Mouse (Mus musculus) midbrain, embryonic 11.5 days (tissue): ENCODE measurements at regions not wholly inside any gene's neighbourhood (a gene's known extent, or its start where the extent isn't known, plus 50 kb on each side); places are given as distances from the start of the nearest gene placed in this dataset.

ENCODE experiments used
- ATAC-seq: fragments of 200-750 bp; cut with Nextera tagmentation; 2 replicates; pipeline ENCODE4 v1.8.0; 2017; ENCODE audit warnings: moderate TSS enrichment, moderate library complexity; ENCODE audit not compliant: low FRiP score
- DNase-seq: peaks from one replicate; pipeline ENCODE4 v3.0.0; 2015; ENCODE audit warnings: low spot score; ENCODE audit errors: missing footprints
- H3K27ac ChIP-seq: fragments of 300-500 bp; sonication (generic); 2 replicates; pipeline ENCODE4 v1.5.1; 2014; ENCODE audit warnings: low read depth, low read length
- H3K27me3 ChIP-seq: fragments of 300-500 bp; sonication (generic); 2 replicates; pipeline ENCODE4 v1.6.1; 2014; ENCODE audit warnings: mild to moderate bottlenecking, low read length, moderate library complexity, mixed read lengths; ENCODE audit not compliant: control insufficient read depth, insufficient read depth
- H3K36me3 ChIP-seq: fragments of 300-500 bp; sonication (generic); 2 replicates; pipeline ENCODE4 v1.6.1; 2014; ENCODE audit warnings: mild to moderate bottlenecking, low read length, moderate library complexity, mixed read lengths; ENCODE audit not compliant: control insufficient read depth, insufficient read depth
- H3K4me1 ChIP-seq: fragments of 300-500 bp; sonication (generic); 2 replicates; pipeline ENCODE4 v1.6.1; 2014; ENCODE audit warnings: low read length; ENCODE audit not compliant: control insufficient read depth, insufficient read depth
- H3K4me2 ChIP-seq: fragments of 300-500 bp; sonication (generic); 2 replicates; pipeline ENCODE4 v1.6.1; 2014; ENCODE audit warnings: mild to moderate bottlenecking, moderate library complexity
- H3K4me3 ChIP-seq: fragments of 300-500 bp; sonication (generic); 2 replicates; pipeline ENCODE4 v1.5.1; 2014; ENCODE audit warnings: low read depth, low read length
- H3K9ac ChIP-seq: fragments of 300-500 bp; sonication (generic); 2 replicates; pipeline ENCODE4 v1.6.1; 2014; ENCODE audit warnings: low read length
- H3K9me3 ChIP-seq: fragments of 300-500 bp; sonication (generic); 2 replicates; pipeline ENCODE4 v1.6.1; 2016; ENCODE audit warnings: low read length; ENCODE audit not compliant: control insufficient read depth
- WGBS: fragments of 180-500 bp; shearing (Covaris S2); extraction: QIAGEN DNeasy Blood & Tissue Kit; methylation state at CpG from one replicate; pipeline ENCODE4 v1.1.7; 2014; 5-methylcytosine and 5-hydroxymethylcytosine counted together

DNA sequence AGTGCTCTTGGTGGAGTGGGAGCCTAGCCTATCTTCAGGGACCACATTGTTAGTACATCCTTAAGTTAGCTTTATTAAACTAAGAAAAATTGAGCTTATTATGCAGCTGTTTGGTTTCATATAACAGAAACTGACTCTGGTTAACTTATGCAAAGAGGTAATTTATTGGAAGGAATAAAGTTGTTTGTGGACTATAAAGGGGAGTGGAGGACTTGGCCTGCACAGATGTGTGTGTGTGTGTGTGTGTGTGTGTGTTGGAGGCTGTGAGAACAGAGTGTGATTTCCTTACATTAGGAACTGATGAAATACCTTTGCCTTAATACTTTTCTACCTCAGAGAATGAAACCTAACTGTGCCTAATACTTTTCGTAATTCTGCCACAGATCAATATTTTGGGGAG, 1400.7 kb downstream of the Slc22a22 start:
- no peak overlapping the region for H3K9ac ChIP-seq
- no peak overlapping the region for H3K27ac ChIP-seq
- DNase-seq (no peak), ATAC-seq (no peak)
- no peaks in the 10 kb centered on the region for H3K27me3 ChIP-seq
- H3K4me3 ChIP-seq: no peak overlapping the region
- no peak overlapping the region for H3K4me2 ChIP-seq
- no peaks in the 10 kb centered on the region for H3K4me1 ChIP-seq
- no peaks in the 10 kb centered on the region for H3K36me3 ChIP-seq
- WGBS: 81% methylated on average over 1 of the region's 1 CpGs
- H3K9me3 ChIP-seq: no peaks in the 10 kb centered on the region

GRCm38 (mm10) chr15:56069511-56069910, 1407.9 kb downstream of the Slc22a22 start:
- Histone ChIP-seq H3K4me2 (no peak overlapping the region), H3K36me3 (no peaks in the 10 kb centered on the region), H3K9ac (no peak overlapping the region), H3K4me3 (no peak overlapping the region), H3K27me3 (no peaks in the 10 kb centered on the region), H3K27ac (no peak overlapping the region), H3K4me1 (no peaks in the 10 kb centered on the region), H3K9me3 (no peaks in the 10 kb centered on the region)
- DNase-seq: no peak
- ATAC-seq: no peak
- 80% methylated on average over 2 of the region's 2 CpGs for WGBS

DNA sequence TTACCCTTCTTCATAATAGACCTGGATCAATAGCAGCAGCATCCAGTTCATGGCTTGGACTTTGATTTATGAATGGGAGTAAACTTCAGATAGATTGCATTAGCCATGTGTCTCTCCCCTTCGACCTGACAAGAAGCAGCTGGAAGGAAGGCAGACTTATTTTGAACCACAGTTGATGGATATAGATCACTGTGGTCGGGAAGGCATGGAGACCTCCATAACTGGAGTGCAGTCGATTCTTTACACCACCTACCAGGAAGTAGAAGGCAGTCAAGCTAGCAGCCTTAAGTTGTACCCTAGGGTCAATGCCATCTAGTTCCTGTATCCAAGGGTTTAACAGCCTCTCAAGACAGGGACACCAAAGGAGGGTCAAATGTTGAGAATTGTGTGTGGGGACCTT, 1410.2 kb downstream of the Slc22a22 start:
- Histone ChIP-seq H3K4me1 (no peaks in the 10 kb centered on the region), H3K27me3 (no peaks in the 10 kb centered on the region), H3K27ac (no peak overlapping the region), H3K36me3 (no peaks in the 10 kb centered on the region), H3K4me3 (no peak overlapping the region), H3K9ac (no peak overlapping the region), H3K4me2 (no peak overlapping the region), H3K9me3 (no peaks in the 10 kb centered on the region)
- ATAC-seq (no peak), DNase-seq (no peak)
- 79% methylated on average over 3 of the region's 3 CpGs for WGBS

- H3K4me1 ChIP-seq: no peaks in the 10 kb centered on the region
- no peaks in the 10 kb centered on the region for H3K27me3 ChIP-seq
- H3K36me3 ChIP-seq: no peaks in the 10 kb centered on the region
- peak; percentile 82 for DNase-seq
- no peak overlapping the region for H3K27ac ChIP-seq
- H3K4me3 ChIP-seq: no peak overlapping the region
- WGBS: 79% methylated on average over 4 of the region's 4 CpGs
- no peak overlapping the region for H3K4me2 ChIP-seq
- ATAC-seq: no peak
- no peak overlapping the region for H3K9ac ChIP-seq
- H3K9me3 ChIP-seq: no peaks in the 10 kb centered on the region
Measured at GRCm38 (mm10) chr15:56066540-56066939, 1410.9 kb downstream of the Slc22a22 start.

GRCm38 (mm10) chr15:56065872-56066534, 1411.4 kb downstream of the Slc22a22 start:
- no peak overlapping the region for H3K4me3 ChIP-seq
- H3K27ac ChIP-seq: no peak overlapping the region
- WGBS: 39% methylated on average over 7 of the region's 7 CpGs
- no peaks in the 10 kb centered on the region for H3K36me3 ChIP-seq
- H3K9me3 ChIP-seq: no peaks in the 10 kb centered on the region
- H3K9ac ChIP-seq: no peak overlapping the region
- H3K27me3 ChIP-seq: no peaks in the 10 kb centered on the region
- H3K4me2 ChIP-seq: no peak overlapping the region
- DNase-seq (peak; percentile 93), ATAC-seq (peak; percentile 77; the same call in 1 of the 2 replicates)
- H3K4me1 ChIP-seq: no peaks in the 10 kb centered on the region

DNA sequence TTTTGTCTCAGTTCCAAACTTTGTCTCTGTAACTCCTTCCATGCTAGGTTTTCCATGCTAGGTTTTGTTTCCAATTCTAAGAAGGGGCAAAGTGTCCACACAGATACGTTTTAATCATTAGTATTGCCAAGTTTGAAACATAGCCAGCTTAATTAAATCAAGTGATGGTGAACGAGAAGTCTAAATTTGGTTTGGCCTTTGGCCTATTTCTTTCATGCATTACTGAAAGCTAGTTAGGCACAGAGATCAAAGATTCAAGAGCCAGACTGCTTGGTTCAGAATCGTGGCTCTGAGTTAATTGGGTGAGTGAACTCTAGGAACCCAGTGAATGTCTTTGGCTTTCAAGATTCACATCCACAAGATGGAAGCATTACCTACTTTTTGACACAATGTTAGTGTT, 1414.8 kb downstream of the Slc22a22 start:
- no peaks in the 10 kb centered on the region for H3K9me3 ChIP-seq
- H3K4me2 ChIP-seq: no peak overlapping the region
- ATAC-seq: no peak
- 74% methylated on average over 3 of the region's 3 CpGs for WGBS
- DNase-seq: no peak
- no peaks in the 10 kb centered on the region for H3K36me3 ChIP-seq
- H3K27ac ChIP-seq: no peak overlapping the region
- H3K27me3 ChIP-seq: no peaks in the 10 kb centered on the region
- no peaks in the 10 kb centered on the region for H3K4me1 ChIP-seq
- H3K9ac ChIP-seq: no peak overlapping the region
- H3K4me3 ChIP-seq: no peak overlapping the region

DNA sequence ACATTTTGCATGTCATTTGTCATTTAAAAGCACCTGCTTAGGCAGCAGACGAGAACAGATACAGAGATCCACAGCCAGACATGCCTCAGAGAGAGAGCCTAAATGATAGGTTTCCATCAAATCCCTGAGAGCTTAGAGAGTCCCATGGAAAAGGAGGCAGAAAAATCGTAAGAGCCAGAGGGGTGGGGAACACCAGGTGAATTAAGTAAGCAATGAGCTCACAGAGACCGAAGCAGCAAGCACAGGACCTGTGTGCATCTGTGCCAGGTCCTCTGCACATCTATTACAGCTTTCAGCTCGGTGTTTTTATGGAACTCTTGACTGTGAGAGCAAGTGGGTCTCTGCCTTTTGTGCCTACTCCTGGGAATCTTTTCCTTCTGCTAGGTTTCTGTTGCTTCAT, 1416.1 kb downstream of the Slc22a22 start:
- Histone ChIP-seq H3K27ac (no peak overlapping the region), H3K27me3 (no peaks in the 10 kb centered on the region), H3K4me3 (no peak overlapping the region), H3K9me3 (no peaks in the 10 kb centered on the region), H3K9ac (no peak overlapping the region), H3K4me2 (no peak overlapping the region), H3K36me3 (no peaks in the 10 kb centered on the region), H3K4me1 (no peaks in the 10 kb centered on the region)
- no peak for ATAC-seq
- DNase-seq: peak; percentile 54
- 79% methylated on average over 4 of the region's 4 CpGs for WGBS

DNA sequence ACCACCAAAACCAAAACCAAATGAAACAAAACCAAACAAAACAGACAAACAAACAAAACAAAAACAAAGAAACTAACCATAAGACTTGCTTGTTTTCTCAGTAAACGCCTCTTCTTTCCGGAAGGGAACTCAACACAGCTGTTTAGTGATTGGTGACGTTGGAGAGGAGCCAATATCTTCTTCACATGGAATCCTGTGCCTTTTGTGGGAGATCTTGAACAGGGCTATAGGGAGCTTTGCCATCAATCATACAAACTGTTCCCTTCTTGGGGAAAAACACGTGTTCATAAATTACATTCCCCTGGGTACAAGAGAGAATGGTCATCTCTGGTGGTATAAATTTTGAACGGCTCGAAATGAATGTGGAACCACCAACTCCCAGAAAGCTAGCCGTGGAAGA, 1426.7 kb downstream of the Slc22a22 start:
- H3K4me1 ChIP-seq: no peaks in the 10 kb centered on the region
- H3K4me3 ChIP-seq: no peak overlapping the region
- WGBS: 85% methylated on average over 7 of the region's 7 CpGs
- H3K4me2 ChIP-seq: no peak overlapping the region
- H3K9ac ChIP-seq: no peak overlapping the region
- H3K9me3 ChIP-seq: no peaks in the 10 kb centered on the region
- DNase-seq (peak; percentile 8), ATAC-seq (no peak)
- no peak overlapping the region for H3K27ac ChIP-seq
- no peaks in the 10 kb centered on the region for H3K36me3 ChIP-seq
- no peaks in the 10 kb centered on the region for H3K27me3 ChIP-seq

DNA sequence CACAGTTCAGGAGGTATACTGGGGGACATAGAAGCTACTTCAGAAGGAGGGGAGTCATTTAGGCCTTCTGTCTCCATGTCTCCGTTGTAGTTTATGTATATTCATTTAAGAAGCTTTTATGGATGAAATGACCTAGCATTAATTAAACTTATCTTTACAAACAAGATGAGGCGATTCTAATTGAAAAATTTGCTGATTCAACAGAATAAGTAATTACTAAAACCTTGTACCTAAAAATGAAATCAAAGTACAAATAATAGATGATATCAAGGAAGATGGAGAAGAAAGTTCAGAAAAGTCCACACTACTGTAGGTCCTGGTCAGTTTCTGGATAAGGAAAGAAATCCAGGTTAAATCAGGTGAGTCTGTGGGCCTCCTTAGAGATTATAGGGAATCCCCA, 1429.6 kb downstream of the Slc22a22 start:
- Histone ChIP-seq H3K4me1 (no peaks in the 10 kb centered on the region), H3K4me2 (no peak overlapping the region), H3K27me3 (no peaks in the 10 kb centered on the region), H3K9ac (no peak overlapping the region), H3K27ac (no peak overlapping the region), H3K36me3 (no peaks in the 10 kb centered on the region), H3K4me3 (no peak overlapping the region), H3K9me3 (no peaks in the 10 kb centered on the region)
- ATAC-seq (no peak), DNase-seq (no peak)
- 87% methylated on average over 2 of the region's 2 CpGs for WGBS
